Mouse (Mus musculus) limb, embryonic 14.5 days (tissue): ENCODE results near the gene Olr1. TPM values are rescaled to one million over a fixed set of nuclear protein-coding genes. Genes with fewer than 3 reads are reported as not detected.

Source experiments
- ATAC-seq: fragments of 200-750 bp; cut with Nextera tagmentation; 2 replicates; pipeline ENCODE4 v1.8.0; 2017; ENCODE audit warnings: low read depth, moderate number of reproducible peaks, moderate TSS enrichment; ENCODE audit not compliant: low FRiP score
- DNase-seq: peaks from one replicate; pipeline ENCODE4 v3.0.0-alpha.2; 2015; ENCODE audit warnings: low spot score
- H3K27ac ChIP-seq: fragments of 300-500 bp; sonication (generic); replicated peaks from 2 replicates; pipeline ENCODE4 v1.5.1; 2014; ENCODE audit warnings: low read depth, mild to moderate bottlenecking, low read length, moderate library complexity, mixed read lengths
- H3K27me3 ChIP-seq: fragments of 300-500 bp; sonication (generic); 2 replicates; pipeline ENCODE4 v1.6.1; 2014; ENCODE audit warnings: low read length, mixed read lengths; ENCODE audit not compliant: control insufficient read depth, insufficient read depth
- H3K36me3 ChIP-seq: fragments of 300-500 bp; sonication (generic); 2 replicates; pipeline ENCODE4 v1.6.1; 2014; ENCODE audit warnings: mild to moderate bottlenecking, low read length, moderate library complexity, mixed read lengths; ENCODE audit not compliant: control insufficient read depth, insufficient read depth
- H3K4me1 ChIP-seq: fragments of 300-500 bp; sonication (generic); 2 replicates; pipeline ENCODE4 v1.6.1; 2014; ENCODE audit warnings: antibody characterized with exemption, low read length, mixed read lengths; ENCODE audit not compliant: control insufficient read depth, insufficient read depth
- H3K4me2 ChIP-seq: fragments of 300-500 bp; sonication (generic); replicated peaks from 2 replicates; pipeline ENCODE4 v1.6.1; 2014; ENCODE audit warnings: low read depth, mild to moderate bottlenecking, low read length, moderate library complexity; ENCODE audit not compliant: severe bottlenecking
- H3K4me3 ChIP-seq: fragments of 300-500 bp; sonication (generic); replicated peaks from 2 replicates; pipeline ENCODE4 v1.5.1; 2014; ENCODE audit warnings: low read length
- H3K9ac ChIP-seq: fragments of 300-500 bp; sonication (generic); 2 replicates; pipeline ENCODE4 v1.6.1; 2014; ENCODE audit warnings: mild to moderate bottlenecking, low read depth, low read length, moderate library complexity; ENCODE audit not compliant: severe bottlenecking
- H3K9me3 ChIP-seq: fragments of 300-500 bp; sonication (generic); 2 replicates; pipeline ENCODE4 v1.6.1; 2016; ENCODE audit warnings: low read length; ENCODE audit not compliant: control insufficient read depth
- POLR2A ChIP-seq: fragments of 200-500 bp; IDR thresholded peaks from 2 replicates; pipeline ENCODE4 v1.8.0; 2012; ENCODE audit warnings: inconsistent platforms, mild to moderate bottlenecking, moderate library complexity, borderline replicate concordance; ENCODE audit not compliant: insufficient read depth, insufficient read length; ENCODE audit errors: extremely low read depth
- WGBS: fragments of 180-500 bp; shearing (Covaris S2); extraction: QIAGEN DNeasy Blood & Tissue Kit; methylation state at CpG from one replicate; pipeline ENCODE4 v1.1.7; 2014; 5-methylcytosine and 5-hydroxymethylcytosine counted together
- polyA plus RNA-seq, 2 experiments: library from polyadenylated mRNA; depleted of rRNA in 1 of 2; stranded (reverse) in 1 of 2; unstranded in 1 of 2; fragments of >200 nt; fragmentation: Nextera tagmentation in 1 of 2; extraction: Ambion mirVana in 1 of 2; gene quantifications; 2 replicates each; pipeline versions ENCODE4 v1.2.1 to v1.2.3; 2012 to 2014

Gene Olr1
- polyA plus RNA-seq, 2 experiments, result 0.10 TPM; not detected in 1

DNA sequence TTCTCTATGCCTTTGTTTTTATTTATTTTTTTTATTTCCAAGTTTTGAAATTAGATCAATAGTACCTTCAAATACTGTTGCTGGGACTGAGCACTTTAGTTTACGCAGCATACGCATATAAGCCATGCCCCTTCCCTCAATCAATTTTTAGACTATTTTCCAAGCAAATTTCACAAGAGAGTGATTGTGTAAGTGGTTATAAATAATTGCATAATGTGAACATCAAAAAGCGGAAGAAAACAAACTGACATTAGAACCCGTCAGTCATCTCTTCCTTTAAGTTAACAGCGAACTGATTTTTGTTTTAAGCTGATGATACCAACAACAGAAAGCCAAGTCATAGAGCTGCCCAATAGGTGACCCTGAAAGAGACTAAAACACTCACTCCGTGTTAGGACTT, 35.6 kb downstream of the Olr1 start:
- Histone ChIP-seq H3K4me2 (no peak overlapping the region), H3K36me3 (no peaks in the 10 kb centered on the region), H3K27me3 (no peaks in the 10 kb centered on the region), H3K27ac (no peak overlapping the region), H3K4me1 (no peaks in the 10 kb centered on the region), H3K9ac (no peak overlapping the region), H3K9me3 (no peaks in the 10 kb centered on the region), H3K4me3 (no peak overlapping the region)
- DNase-seq (no peak), ATAC-seq (no peak)
- TF ChIP-seq POLR2A, result no peak
- 91% methylated on average over 6 of the region's 6 CpGs for WGBS

DNA sequence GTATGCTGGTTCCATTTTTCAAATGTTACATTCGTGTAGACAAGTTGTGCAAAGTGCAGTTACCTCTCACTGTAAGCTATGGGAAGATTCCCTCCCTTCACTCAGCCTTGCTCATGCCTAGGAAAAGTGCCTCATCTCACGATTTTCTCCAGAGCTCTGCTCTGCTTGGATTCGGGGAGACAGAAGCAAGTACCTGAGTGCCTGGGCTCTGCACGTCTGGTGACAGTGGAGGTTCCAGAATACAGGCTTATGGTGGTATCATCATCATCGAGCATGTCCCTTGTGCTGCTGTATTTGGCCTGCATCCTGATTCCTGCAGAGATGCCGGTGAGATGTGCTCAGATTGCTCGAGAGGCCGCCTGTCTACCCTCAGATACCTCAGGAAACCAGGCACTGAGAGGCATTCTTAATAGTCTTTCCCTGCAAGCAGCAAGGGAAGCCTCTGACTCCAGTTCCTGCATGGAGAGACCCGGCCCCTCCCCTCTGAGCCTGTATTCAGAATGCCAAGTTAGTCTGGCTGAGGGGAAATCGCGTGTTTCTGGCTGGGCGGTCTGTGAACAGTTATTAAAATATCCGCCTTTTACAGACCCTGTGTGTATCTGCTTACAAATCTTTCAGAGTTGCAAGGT, 55.4 kb downstream of the Olr1 start, which contains the start of gene Clec1a:
Clec1a (minus strand) TSS at position 590 of the 629 bp plus-strand sequence.
- Histone ChIP-seq H3K4me2 (no peak within 1 kb of the TSS), H3K9me3 (no peaks in the 10 kb centered on the region), H3K9ac (no peak within 1 kb of the TSS), H3K4me1 (no peaks in the 10 kb centered on the region), H3K27me3 (no peaks in the 10 kb centered on the region), H3K27ac (no peak within 1 kb of the TSS), H3K4me3 (no peak within 1 kb of the TSS), H3K36me3 (no peaks in the 10 kb centered on the region)
- WGBS, result 44% methylated on average over 13 of the region's 13 CpGs
- no peak for ATAC-seq
- DNase-seq, result peak; percentile 11
- TF ChIP-seq POLR2A, result no peak

DNA sequence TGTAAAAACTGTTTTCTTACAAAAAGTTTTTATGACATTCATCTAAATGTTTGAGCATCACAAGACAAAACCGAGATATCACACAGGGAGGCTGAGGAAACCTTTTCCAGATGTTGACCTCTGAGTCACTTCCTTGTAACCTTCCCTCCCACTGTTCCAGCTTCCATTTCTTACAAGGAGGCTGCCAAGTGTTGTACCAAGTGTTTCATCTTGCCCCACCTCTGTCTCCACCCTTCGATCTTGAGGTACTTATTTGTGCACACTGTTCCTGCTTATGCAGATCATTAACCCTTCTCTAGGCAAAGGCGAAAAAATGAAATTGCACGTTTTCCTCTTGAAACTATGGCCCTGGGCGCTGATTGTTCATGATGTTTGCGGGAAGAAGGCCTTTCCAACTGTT, 57.2 kb downstream of the Olr1 start:
- no peaks in the 10 kb centered on the region for H3K9me3 ChIP-seq
- H3K4me3 ChIP-seq, result no peak overlapping the region
- TF ChIP-seq POLR2A, result no peak
- DNase-seq (no peak), ATAC-seq (no peak)
- H3K4me2 ChIP-seq, result no peak overlapping the region
- no peaks in the 10 kb centered on the region for H3K4me1 ChIP-seq
- no peak overlapping the region for H3K27ac ChIP-seq
- H3K36me3 ChIP-seq, result no peaks in the 10 kb centered on the region
- 50% methylated on average over 6 of the region's 6 CpGs for WGBS
- H3K27me3 ChIP-seq, result no peaks in the 10 kb centered on the region
- H3K9ac ChIP-seq, result no peak overlapping the region

DNA sequence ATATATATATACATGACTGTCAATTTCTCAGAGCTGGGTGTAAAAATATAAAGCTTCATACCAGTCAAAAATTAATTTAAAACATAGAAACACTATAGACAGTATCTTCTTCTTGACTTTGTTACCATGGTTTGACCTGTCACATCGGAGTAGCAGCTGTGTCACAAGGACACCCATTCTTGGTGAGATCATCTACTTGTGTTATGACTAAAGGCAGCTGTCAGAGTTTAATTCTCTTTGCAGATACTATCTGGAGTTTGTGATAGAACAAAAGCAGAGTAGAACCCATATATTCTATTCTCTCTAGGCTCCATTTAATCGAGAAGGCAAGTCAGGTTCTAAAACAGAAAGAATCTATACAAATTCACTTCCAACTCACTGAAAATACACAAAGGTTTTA, 68.9 kb downstream of the Olr1 start:
- Histone ChIP-seq H3K36me3 (no peaks in the 10 kb centered on the region), H3K9ac (no peak overlapping the region), H3K27ac (no peak overlapping the region), H3K4me3 (no peak overlapping the region), H3K4me1 (no peaks in the 10 kb centered on the region), H3K27me3 (no peaks in the 10 kb centered on the region), H3K9me3 (no peaks in the 10 kb centered on the region), H3K4me2 (no peak overlapping the region)
- no peak for TF ChIP-seq POLR2A
- 83% methylated on average over 2 of the region's 2 CpGs for WGBS
- DNase-seq (no peak), ATAC-seq (no peak)

DNA sequence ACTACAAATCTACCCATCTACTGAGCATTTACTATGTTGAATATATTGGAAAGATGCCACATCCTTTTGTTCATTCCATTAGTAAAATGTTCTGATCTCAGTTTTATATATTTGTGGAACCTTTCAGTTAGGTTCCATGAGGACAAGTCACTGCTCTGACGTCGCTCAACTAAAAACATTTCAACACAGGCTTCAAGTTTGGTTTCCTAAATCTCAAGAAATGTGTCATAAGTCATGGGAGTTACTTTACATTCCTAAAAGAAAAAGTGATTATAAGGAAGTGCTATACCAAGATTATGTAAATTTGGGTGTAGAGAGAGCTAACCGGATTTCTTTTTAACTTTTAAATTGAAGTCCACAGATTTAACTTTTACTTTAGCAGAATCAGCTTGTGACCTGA, 70.9 kb downstream of the Olr1 start:
- 90% methylated on average over 3 of the region's 3 CpGs for WGBS

More for the DNA sequence above, 70.9 kb downstream of the Olr1 start:
- Histone ChIP-seq H3K4me2 (no peak overlapping the region), H3K27ac (no peak overlapping the region), H3K4me1 (no peaks in the 10 kb centered on the region), H3K36me3 (no peaks in the 10 kb centered on the region), H3K4me3 (no peak overlapping the region), H3K27me3 (no peaks in the 10 kb centered on the region), H3K9me3 (no peaks in the 10 kb centered on the region), H3K9ac (no peak overlapping the region)
- TF ChIP-seq POLR2A, result no peak
- ATAC-seq, result no peak
- DNase-seq, result no peak

Other genes starting within 250 kb of the Olr1 start
- 0.13 and 0.17 TPM in 2 replicates for gene Cd69, start 231.7 kb downstream of the Olr1 start, polyA plus RNA-seq (2012; rRNA removed)
- gene Cd69, start 231.7 kb downstream of the Olr1 start, polyA plus RNA-seq (2014; fragmentation: Nextera tagmentation; extraction: Ambion mirVana), result 0.39 and 0.46 TPM in 2 replicates
- not detected in 2 replicates for gene 4922502D21Rik, start 175.4 kb downstream of the Olr1 start, polyA plus RNA-seq (2012; rRNA removed)
- gene 4922502D21Rik, start 175.4 kb downstream of the Olr1 start, polyA plus RNA-seq (2014; fragmentation: Nextera tagmentation; extraction: Ambion mirVana), result not detected in 2 replicates
- 0.69 and 1.1 TPM in 2 replicates for gene Clec12a, start 164.5 kb downstream of the Olr1 start, polyA plus RNA-seq (2012; rRNA removed)
- 1.5 and 1.9 TPM in 2 replicates for gene Clec12a, start 164.5 kb downstream of the Olr1 start, polyA plus RNA-seq (2014; fragmentation: Nextera tagmentation; extraction: Ambion mirVana)
- gene Clec12b, start 121.3 kb downstream of the Olr1 start, polyA plus RNA-seq (2012; rRNA removed), result 0.06 and 0.14 TPM in 2 replicates
- not detected in 2 replicates for gene Clec12b, start 121.3 kb downstream of the Olr1 start, polyA plus RNA-seq (2014; fragmentation: Nextera tagmentation; extraction: Ambion mirVana)
- gene Clec1b, start 109.9 kb downstream of the Olr1 start, polyA plus RNA-seq (2012; rRNA removed), result 0.59 and 0.78 TPM in 2 replicates
- 1.2 and 1.3 TPM in 2 replicates for gene Clec1b, start 109.9 kb downstream of the Olr1 start, polyA plus RNA-seq (2014; fragmentation: Nextera tagmentation; extraction: Ambion mirVana)
- gene Clec9a, start 98.3 kb downstream of the Olr1 start, polyA plus RNA-seq (2012; rRNA removed), result 0.08 and 0.13 TPM in 2 replicates
- gene Clec9a, start 98.3 kb downstream of the Olr1 start, polyA plus RNA-seq (2014; fragmentation: Nextera tagmentation; extraction: Ambion mirVana), result 0.07 and 0.19 TPM in 2 replicates
- gene Clec1a, start 55.2 kb downstream of the Olr1 start, polyA plus RNA-seq (2012; rRNA removed), result 0.97 and 1.3 TPM in 2 replicates
- gene Clec1a, start 55.2 kb downstream of the Olr1 start, polyA plus RNA-seq (2014; fragmentation: Nextera tagmentation; extraction: Ambion mirVana), result 2.5 and 3.1 TPM in 2 replicates
- not detected in 2 replicates for gene Tmem52b, start 5.4 kb upstream of the Olr1 start, polyA plus RNA-seq (2012; rRNA removed)
- gene Tmem52b, start 5.4 kb upstream of the Olr1 start, polyA plus RNA-seq (2014; fragmentation: Nextera tagmentation; extraction: Ambion mirVana), result not detected in 2 replicates
- gene Gabarapl1, start 26.0 kb upstream of the Olr1 start, polyA plus RNA-seq (2012; rRNA removed), result 45.0 and 46.6 TPM in 2 replicates
- gene Gabarapl1, start 26.0 kb upstream of the Olr1 start, polyA plus RNA-seq (2014; fragmentation: Nextera tagmentation; extraction: Ambion mirVana), result 15.9 and 18.0 TPM in 2 replicates
- gene Klre1, start 70.7 kb upstream of the Olr1 start, polyA plus RNA-seq (2012; rRNA removed), result 0.03 and 0.05 TPM in 2 replicates
- gene Klre1, start 70.7 kb upstream of the Olr1 start, polyA plus RNA-seq (2014; fragmentation: Nextera tagmentation; extraction: Ambion mirVana), result not detected in 2 replicates
- 0.19 and 0.24 TPM in 2 replicates for gene Klrd1, start 84.6 kb upstream of the Olr1 start, polyA plus RNA-seq (2012; rRNA removed)
- 0.28 TPM in 1 of 2 replicates, not detected in the other for gene Klrd1, start 84.6 kb upstream of the Olr1 start, polyA plus RNA-seq (2014; fragmentation: Nextera tagmentation; extraction: Ambion mirVana)
- not detected in 2 replicates for gene Klrk1, start 116.7 kb upstream of the Olr1 start, polyA plus RNA-seq (2012; rRNA removed)
- gene Klrk1, start 116.7 kb upstream of the Olr1 start, polyA plus RNA-seq (2014; fragmentation: Nextera tagmentation; extraction: Ambion mirVana), result 0.30 TPM in 1 of 2 replicates, not detected in the other
- not detected in 2 replicates for gene Klrc3, start 136.2 kb upstream of the Olr1 start, polyA plus RNA-seq (2012; rRNA removed)
- not detected in 2 replicates for gene Klrc3, start 136.2 kb upstream of the Olr1 start, polyA plus RNA-seq (2014; fragmentation: Nextera tagmentation; extraction: Ambion mirVana)
- not detected in 2 replicates for gene Klrc2, start 153.5 kb upstream of the Olr1 start, polyA plus RNA-seq (2012; rRNA removed)
- not detected in 2 replicates for gene Klrc2, start 153.5 kb upstream of the Olr1 start, polyA plus RNA-seq (2014; fragmentation: Nextera tagmentation; extraction: Ambion mirVana)
- gene Klrc1, start 171.8 kb upstream of the Olr1 start, polyA plus RNA-seq (2012; rRNA removed), result not detected in 2 replicates
- not detected in 2 replicates for gene Klrc1, start 171.8 kb upstream of the Olr1 start, polyA plus RNA-seq (2014; fragmentation: Nextera tagmentation; extraction: Ambion mirVana)
- gene Klri1, start 210.0 kb upstream of the Olr1 start, polyA plus RNA-seq (2012; rRNA removed), result 0.09 TPM in 1 of 2 replicates, not detected in the other
- not detected in 2 replicates for gene Klri1, start 210.0 kb upstream of the Olr1 start, polyA plus RNA-seq (2014; fragmentation: Nextera tagmentation; extraction: Ambion mirVana)
- gene Klri2, start 233.3 kb upstream of the Olr1 start, polyA plus RNA-seq (2012; rRNA removed), result not detected in 2 replicates
- gene Klri2, start 233.3 kb upstream of the Olr1 start, polyA plus RNA-seq (2014; fragmentation: Nextera tagmentation; extraction: Ambion mirVana), result not detected in 2 replicates